Mouse (Mus musculus) heart, embryonic 14.5 days (tissue): Measurements from ENCODE around the gene Cdkl3. TPM values are rescaled to one million over a fixed set of nuclear protein-coding genes. Genes with fewer than 3 reads are reported as not detected.

ENCODE experiments used
- ATAC-seq: fragments of 200-750 bp; cut with Nextera tagmentation; 2 replicates; pipeline ENCODE4 v1.8.0; 2017; ENCODE audit warnings: low read depth, moderate TSS enrichment; ENCODE audit not compliant: insufficient number of reproducible peaks, insufficient read depth, low FRiP score
- H3K27ac ChIP-seq, 2 experiments: fragments of 200-500 bp in 1 of 2; fragments of 300-500 bp in 1 of 2; sonication (generic) in 1 of 2; replicated peaks in 1 of 2; 2 replicates each; pipeline ENCODE4 v1.5.1; 2012 to 2014; ENCODE audit warnings: low read depth in 2 of 2, low read length in 2 of 2, control low read depth in 1 of 2, mild to moderate bottlenecking in 1 of 2, mixed read lengths in 1 of 2; ENCODE audit not compliant: control insufficient read depth in 1 of 2, insufficient read depth in 1 of 2
- H3K27me3 ChIP-seq: fragments of 300-500 bp; sonication (generic); 2 replicates; pipeline ENCODE4 v1.6.1; 2014; ENCODE audit warnings: mild to moderate bottlenecking, low read length, control low read depth; ENCODE audit not compliant: control insufficient read depth, insufficient read depth
- H3K36me3 ChIP-seq: fragments of 300-500 bp; sonication (generic); 2 replicates; pipeline ENCODE4 v1.6.1; 2014; ENCODE audit warnings: mild to moderate bottlenecking, control low read depth, low read length, mixed read lengths; ENCODE audit not compliant: control insufficient read depth, insufficient read depth
- H3K4me1 ChIP-seq, 2 experiments: fragments of 200-500 bp in 1 of 2; fragments of 300-500 bp in 1 of 2; sonication (generic) in 1 of 2; 2 replicates each; pipeline ENCODE4 v1.6.1; 2012 to 2014; ENCODE audit warnings: low read length in 2 of 2, control low read depth in 1 of 2, mixed read lengths in 1 of 2; ENCODE audit not compliant: control insufficient read depth in 2 of 2, insufficient read depth in 2 of 2
- H3K4me2 ChIP-seq: fragments of 300-500 bp; sonication (generic); 2 replicates; pipeline ENCODE4 v1.6.1; 2014; ENCODE audit warnings: mild to moderate bottlenecking, low read length
- H3K4me3 ChIP-seq, 2 experiments: fragments of 200-500 bp in 1 of 2; fragments of 300-500 bp in 1 of 2; sonication (generic) in 1 of 2; 2 replicates each; pipeline ENCODE4 v1.5.1; 2012 to 2014; ENCODE audit warnings: low read length in 2 of 2, mild to moderate bottlenecking in 2 of 2, control low read depth in 1 of 2, low read depth in 1 of 2, moderate library complexity in 1 of 2; ENCODE audit not compliant: control insufficient read depth in 1 of 2, insufficient read depth in 1 of 2
- H3K9ac ChIP-seq: fragments of 300-500 bp; sonication (generic); 2 replicates; pipeline ENCODE4 v1.6.1; 2014; ENCODE audit warnings: mild to moderate bottlenecking, low read length
- H3K9me3 ChIP-seq: fragments of 300-500 bp; sonication (generic); 2 replicates; pipeline ENCODE4 v1.6.1; 2016; ENCODE audit warnings: low read length, control low read depth; ENCODE audit not compliant: control insufficient read depth
- WGBS: fragments of 180-500 bp; shearing (Covaris S2); extraction: QIAGEN DNeasy Blood & Tissue Kit; methylation state at CpG from one replicate; pipeline ENCODE4 v1.1.7; 2014; 5-methylcytosine and 5-hydroxymethylcytosine counted together
- microRNA-seq: library from miRNA; unstranded; fragments of <30 nt; microRNA quantifications from one replicate; pipeline ENCODE4, GENCODE M21; 2016
- polyA plus RNA-seq: library from polyadenylated mRNA; unstranded; fragments of >200 nt; fragmentation: Nextera tagmentation; extraction: Ambion mirVana; gene quantifications from 2 replicates; pipeline ENCODE4 v1.2.1, GENCODE M21; 2014

The Cdkl3 gene
- polyA plus RNA-seq, 1 experiment from 2014 or later = 9.1 TPM

DNA sequence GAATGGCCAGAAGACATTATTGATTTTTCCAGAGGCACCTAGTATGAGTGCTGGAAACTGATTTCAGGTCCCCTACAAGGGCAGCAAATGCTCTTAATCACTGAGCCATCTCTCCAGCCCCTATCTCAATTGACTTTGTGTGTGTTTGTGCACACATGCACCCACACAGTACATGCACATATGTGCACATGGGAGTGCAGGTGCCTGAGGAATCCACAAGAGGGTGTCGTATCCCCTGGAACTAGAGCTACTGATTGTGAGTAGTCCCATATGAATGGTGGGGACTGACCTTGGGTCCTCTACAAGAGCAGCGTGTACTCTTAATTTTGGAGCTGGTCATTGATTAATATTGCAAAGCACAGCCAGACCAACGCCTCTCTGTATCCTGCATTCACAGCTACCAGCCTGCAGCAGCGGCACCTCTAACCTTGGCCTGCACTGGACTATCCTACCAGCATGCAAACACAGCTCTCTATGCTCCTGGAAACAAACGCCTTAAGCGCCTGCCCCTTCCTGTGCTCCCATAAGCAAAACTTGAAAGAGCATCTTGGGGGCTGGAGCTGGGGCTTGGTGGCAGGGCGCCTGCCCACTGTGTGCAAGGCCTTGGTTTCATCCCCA, 126.5 kb downstream of the Cdkl3 start:
- Histone ChIP-seq H3K9me3 (peaks cover 3% of the 10 kb centered on the region; the same call in 1 of the 2 replicates), H3K27ac (peak overlapping the region in 1 of 2 experiments; percentile 50; a peak in 1 of 4 replicates), H3K4me2 (no peak overlapping the region), H3K9ac (no peak overlapping the region), H3K36me3 (peaks cover 9% of the 10 kb centered on the region; the same call in 1 of the 2 replicates), H3K27me3 (no peaks in the 10 kb centered on the region), H3K4me3 (no peak overlapping the region), H3K4me1 (peaks cover 9 to 23% of the 10 kb centered on the region in 2 experiments)
- no peak for ATAC-seq
- 81% methylated on average over 7 of the region's 7 CpGs for WGBS

Small RNAs within 50 kb of the gene (microRNA-seq; reads per million reads assigned to microRNA genes)
- gene Gm24157 (not detected), gene Mir3061 (13.7 reads per million, percentile 26 among the genes with 10 or more reads in this experiment)

Other genes starting within 250 kb of the Cdkl3 start
- 12.0 and 12.3 TPM in 2 replicates for gene Sec24a, start 240.6 kb upstream of the Cdkl3 start, polyA plus RNA-seq
- 140 and 148 TPM in 2 replicates for gene Sar1b, start 240.5 kb upstream of the Cdkl3 start, polyA plus RNA-seq
- gene Jade2, start 146.6 kb upstream of the Cdkl3 start, polyA plus RNA-seq = 0.43 and 0.61 TPM in 2 replicates
- gene Cdkn2aipnl, start 36.6 kb upstream of the Cdkl3 start, polyA plus RNA-seq = 68.5 and 69.3 TPM in 2 replicates
- gene Ube2b, start 3.5 kb upstream of the Cdkl3 start, polyA plus RNA-seq = 187 and 193 TPM in 2 replicates
- gene Ppp2ca, start 94.5 kb downstream of the Cdkl3 start, polyA plus RNA-seq = 81.1 and 86.7 TPM in 2 replicates
- gene Olfr1373, start 141.3 kb downstream of the Cdkl3 start, polyA plus RNA-seq = not detected in 2 replicates
- not detected in 2 replicates for gene Olfr1371, start 209.8 kb downstream of the Cdkl3 start, polyA plus RNA-seq
- gene Skp1a, start 227.8 kb downstream of the Cdkl3 start, polyA plus RNA-seq = 468 and 534 TPM in 2 replicates